Mouse (Mus musculus) brain, adult 2 months (tissue): ENCODE data around the gene Prr27.

ENCODE experiments used
- DNase-seq: peaks from one replicate; pipeline ENCODE4 v3.0.0; 2011; ENCODE audit warnings: low read depth, low spot score

Gene Prr27

DNA sequence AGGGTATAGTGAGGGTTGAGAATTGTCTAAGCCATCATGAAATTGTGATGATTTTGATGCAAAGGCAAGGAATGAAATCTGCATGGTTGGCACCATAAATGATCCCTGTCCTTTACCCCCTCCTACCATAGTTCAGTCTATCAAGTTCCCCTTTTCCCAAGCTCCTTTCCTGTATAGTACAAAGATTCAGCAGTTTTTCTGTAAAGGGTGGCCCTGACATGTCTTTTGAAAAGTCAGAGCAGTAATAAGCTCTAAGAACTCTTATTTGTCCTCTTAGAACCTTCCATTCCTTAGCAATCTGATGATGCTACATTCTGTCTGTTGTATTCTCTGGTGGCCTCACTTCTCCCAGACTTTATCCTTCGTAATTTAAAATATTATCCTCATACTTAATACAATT lies at the start of gene Prr27:
Gene Prr27 (plus strand): TSS at position 301 of the 400 bp plus-strand sequence.
- no peak for DNase-seq

DNA sequence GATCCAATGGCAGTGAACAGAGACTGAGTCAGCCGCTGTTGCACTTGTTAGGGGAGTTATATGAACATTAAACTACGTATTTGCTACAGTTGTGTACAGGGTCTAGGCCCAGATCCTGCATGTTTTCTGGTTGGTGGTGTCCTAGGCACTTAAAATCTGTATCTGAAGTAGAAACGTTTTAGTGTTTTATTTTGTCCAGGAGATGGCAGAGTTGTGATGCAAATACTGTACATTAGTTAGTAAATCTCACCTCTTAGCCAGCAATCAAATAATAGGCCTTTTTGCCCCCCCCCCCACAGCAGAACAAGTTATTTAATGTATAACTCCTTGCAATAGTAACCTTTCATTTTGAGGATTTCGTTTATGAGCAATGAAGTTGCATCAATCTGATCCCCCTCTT lies 42.8 kb upstream of the Prr27 start:
- DNase-seq: peak; percentile 10

DNA sequence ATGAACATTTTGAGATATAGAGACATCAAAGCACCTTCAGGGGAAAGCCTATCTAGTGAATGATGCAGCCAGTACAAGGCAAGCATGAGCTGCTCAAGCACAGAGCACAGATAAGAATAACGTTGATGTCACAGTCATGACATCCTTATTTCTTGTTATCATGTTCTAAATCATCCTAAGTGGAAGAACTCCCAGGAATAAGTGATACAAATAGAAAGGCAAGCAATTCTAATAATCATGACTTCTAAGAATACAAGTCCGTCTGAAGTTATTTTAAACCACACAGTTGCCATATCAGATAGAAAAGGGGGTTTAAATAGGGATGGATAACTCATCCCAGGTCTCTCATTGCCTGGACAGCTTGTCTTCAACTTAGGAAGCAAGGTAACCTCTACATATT lies 17.7 kb upstream of the Prr27 start, which contains the start of gene Csn1s2b:
Gene Csn1s2b (plus strand): TSS at position 301 of the 400 bp plus-strand sequence.
- no peak for DNase-seq

DNA sequence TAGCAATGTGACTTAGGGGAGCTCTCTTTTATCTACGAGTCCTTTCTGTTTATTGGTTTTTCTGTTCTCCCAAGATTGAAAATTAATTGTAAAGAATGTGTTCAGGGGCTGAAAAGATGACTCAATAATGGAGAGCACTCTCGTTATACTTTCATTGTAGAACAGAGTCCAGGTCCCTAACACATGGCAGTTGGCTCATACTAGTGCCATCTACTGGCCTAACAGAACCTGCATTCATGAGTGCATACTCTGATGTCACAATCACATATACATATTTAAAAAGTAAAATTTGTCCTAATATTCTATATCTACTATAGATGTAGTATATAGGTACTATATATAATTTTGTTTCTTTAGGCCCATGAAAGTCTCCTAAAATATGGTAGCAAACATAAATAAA lies 16.2 kb upstream of the Prr27 start:
- DNase-seq: no peak

DNA sequence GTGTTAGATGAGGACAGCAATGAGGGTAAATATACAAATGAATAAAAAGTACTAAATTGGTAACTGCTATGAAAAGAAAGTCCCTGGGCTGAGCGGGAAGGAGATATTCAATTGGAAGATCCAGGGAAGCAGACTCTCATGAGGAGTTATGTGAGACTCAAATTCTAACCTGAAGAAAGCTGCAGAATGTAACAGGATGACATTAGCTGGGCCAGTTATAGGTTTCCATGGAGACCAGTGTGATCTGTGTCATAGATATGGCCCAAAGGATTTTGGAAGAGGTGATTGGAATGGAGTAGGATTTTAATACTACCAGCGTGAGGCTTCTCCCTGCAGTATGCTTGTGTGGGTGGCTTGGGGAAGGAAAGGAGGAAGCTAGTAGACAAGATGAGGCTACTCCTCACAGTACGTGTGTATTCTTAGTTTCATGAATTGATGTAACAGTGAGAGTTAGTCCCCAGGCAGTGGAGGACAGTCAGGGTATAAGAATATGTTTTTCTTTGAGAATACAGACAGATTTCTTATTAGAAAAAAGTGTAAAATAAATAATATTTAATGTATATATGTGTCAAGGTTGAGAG lies 29.7 kb downstream of the Prr27 start:
- DNase-seq: peak; percentile 20

GRCm38 (mm10) chr5:87870084-87870483 lies 44.6 kb downstream of the Prr27 start:
- DNase-seq: peak; percentile 34

- no peak for DNase-seq
Observed at GRCm38 (mm10) chr5:87871423-87871822, 45.9 kb downstream of the Prr27 start.

DNA sequence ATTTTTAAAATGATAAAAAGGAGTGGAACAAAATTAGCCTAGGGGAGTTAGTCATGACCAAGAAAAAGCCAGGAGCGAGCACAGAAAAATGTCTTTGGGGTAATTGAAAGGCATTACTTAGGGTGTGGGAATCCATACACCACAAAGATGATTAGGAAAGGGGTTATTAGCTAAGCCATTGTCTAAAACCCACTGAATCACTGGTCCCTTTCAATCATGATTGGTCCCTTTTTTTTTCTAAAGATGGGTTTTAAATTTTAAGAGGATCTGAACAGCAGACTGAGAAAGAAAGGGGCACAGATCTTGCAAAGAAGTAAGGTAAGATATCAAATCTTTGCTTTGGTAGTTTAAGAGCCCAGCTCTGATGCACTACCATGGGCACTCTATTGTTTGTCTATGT lies 59.2 kb downstream of the Prr27 start, which contains the start of gene Odam:
Gene Odam (plus strand): TSS at position 301 of the 400 bp plus-strand sequence.
- DNase-seq: no peak
